Mouse (Mus musculus) lung, postnatal 0 days (tissue): ENCODE data around the gene Stx8.

Experiments used
- CTCF ChIP-seq: IDR thresholded peaks from 2 replicates; pipeline ENCODE4 v1.5.1; 2016; ENCODE audit warnings: antibody characterized with exemption, mild to moderate bottlenecking
- EP300 ChIP-seq: IDR thresholded peaks from 2 replicates; pipeline ENCODE4 v1.6.1; 2016; ENCODE audit warnings: antibody characterized with exemption, mild to moderate bottlenecking, control low read depth

DNA sequence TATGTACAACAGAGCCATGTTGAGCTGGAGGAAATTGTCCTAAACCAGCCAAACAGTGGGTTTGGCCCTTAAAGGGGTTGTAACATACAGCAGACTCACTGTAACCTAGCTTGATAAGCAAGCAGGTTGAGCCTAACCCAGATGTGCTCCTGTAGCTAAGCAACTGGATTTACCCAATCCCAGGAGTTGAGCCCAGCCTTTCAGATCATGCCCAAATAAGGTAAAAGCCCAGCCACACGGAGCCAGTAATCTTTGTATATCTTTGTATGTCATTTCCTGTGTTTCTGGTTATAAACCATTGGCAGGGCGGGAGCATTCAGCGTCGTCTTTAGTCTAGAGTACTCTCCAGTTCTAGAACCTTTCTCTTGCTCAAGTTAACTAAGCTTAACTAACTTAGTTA is 210.6 kb downstream of the Stx8 start:
- TF ChIP-seq CTCF (no peak), EP300 (no peak)
